Mouse (Mus musculus): ENCODE data around the gene Rho.

Gene Rho

GRCm38 (mm10) chr6:115931639-115932038 is at the start of gene Rho:
Gene Rho, plus strand, starts transcription at chr6:115931748.
- DNase-seq = no peak

DNA sequence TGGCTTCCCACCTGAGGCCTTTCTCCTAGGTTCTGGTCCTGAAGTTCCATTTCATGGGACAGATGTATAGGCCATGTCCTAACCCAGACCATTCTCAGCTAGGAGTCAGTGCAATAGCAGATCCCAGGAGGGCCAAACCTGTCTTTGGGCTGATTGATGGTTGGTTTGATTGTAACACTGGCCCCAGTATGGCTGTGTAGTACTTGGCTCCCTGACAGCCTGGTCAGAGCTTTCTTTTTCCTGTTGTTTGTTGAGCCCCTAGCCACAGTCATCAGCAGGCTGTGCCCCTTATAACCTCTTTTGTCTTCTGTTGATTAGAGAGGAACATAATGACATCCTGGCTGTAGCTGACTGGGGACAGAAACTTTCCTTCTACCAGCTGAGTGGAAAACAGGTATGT is 47.5 kb upstream of the Rho start:
- DNase-seq = no peak

- no peak for DNase-seq
Measured at GRCm38 (mm10) chr6:115886894-115887293, 44.7 kb upstream of the Rho start.

DNA sequence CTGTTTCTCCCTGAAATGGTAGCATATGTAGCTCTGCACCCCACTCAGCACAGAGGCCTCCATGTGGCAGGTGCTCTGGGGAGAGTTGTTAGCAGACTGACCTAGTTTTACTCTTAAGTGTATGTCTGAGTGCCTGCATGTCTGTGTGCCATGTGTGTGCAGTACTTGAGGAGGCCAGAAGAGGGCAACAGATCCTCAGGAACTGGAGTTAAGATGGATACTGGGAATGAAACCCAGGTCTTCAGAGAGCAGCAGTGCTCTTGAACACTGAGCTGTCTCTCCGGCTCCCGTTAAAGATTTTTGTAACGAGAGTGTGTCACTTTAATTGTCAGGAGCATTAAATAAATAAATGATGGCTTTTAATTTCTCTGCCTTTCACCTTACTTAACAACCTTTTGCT is 43.3 kb upstream of the Rho start:
- no peak for DNase-seq

DNA sequence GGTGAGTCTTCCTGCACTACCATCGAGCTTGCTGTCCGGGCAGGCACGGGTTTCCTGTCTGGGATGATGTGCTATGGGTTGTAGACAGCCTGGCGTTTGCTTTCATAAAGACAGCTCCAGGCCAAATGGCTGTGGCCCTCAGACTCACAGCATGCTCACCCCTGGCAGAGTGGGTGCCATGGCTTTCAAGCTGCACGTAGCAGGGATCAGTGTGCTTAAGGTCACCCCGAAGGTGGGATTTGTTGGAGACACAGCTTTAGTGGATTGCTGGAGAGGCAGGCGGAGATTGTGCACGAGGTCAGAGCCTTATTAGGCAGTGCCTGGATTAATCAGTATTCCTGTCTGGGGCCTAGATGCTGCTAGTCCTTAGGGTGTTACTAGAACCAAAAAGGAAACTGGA is 40.9 kb upstream of the Rho start:
- no peak for DNase-seq

DNA sequence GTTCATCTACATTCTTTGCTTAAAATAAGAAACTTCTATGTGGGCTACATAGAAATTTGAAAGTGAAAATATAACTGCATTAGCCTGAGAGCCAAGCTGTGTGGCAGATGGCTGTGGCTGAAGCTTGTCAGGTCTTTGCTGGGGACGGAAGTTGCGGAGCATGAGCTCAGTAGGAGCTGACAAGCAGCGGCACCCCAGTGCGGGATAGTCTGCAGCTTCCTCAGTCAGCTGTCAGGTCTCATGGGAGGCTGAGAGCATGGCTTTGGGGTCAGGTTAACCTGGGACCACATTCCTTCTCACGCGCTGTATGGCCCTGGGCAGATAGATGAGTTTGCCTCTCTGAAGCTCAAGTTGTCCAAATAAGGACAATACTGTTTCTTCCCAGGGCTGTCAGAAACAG is 40.5 kb upstream of the Rho start:
- DNase-seq = no peak

- no peak for DNase-seq
Measured at GRCm38 (mm10) chr6:115891497-115892061, 40.0 kb upstream of the Rho start.

GRCm38 (mm10) chr6:115892363-115892762 is 39.2 kb upstream of the Rho start:
- no peak for DNase-seq

DNA sequence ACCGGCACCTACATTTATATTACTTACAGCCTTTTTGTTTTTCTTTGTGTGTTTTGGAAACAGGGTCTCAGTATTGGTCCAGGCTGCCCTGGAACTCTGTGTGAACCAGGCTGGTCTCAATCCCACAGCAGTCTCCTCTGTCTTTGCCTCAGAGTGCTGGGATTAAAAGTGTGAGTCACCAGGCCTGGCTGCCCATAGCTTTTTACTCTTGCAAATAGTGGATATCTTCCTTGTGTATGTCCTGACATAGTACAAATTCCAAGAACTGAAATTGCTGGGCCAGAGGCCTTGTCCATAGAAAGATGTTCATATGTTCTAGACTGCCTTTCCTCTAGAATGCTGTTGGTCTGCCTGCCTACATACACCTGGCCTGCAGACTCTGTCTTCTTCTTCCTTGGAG is 35.2 kb upstream of the Rho start:
- DNase-seq = no peak

- DNase-seq = no peak
Measured at GRCm38 (mm10) chr6:115897117-115897516, 34.4 kb upstream of the Rho start.

GRCm38 (mm10) chr6:115897926-115898520 is 33.5 kb upstream of the Rho start:
- no peak for DNase-seq

- peak; percentile 90 for DNase-seq
Measured at GRCm38 (mm10) chr6:115901062-115901461, 30.5 kb upstream of the Rho start.

DNA sequence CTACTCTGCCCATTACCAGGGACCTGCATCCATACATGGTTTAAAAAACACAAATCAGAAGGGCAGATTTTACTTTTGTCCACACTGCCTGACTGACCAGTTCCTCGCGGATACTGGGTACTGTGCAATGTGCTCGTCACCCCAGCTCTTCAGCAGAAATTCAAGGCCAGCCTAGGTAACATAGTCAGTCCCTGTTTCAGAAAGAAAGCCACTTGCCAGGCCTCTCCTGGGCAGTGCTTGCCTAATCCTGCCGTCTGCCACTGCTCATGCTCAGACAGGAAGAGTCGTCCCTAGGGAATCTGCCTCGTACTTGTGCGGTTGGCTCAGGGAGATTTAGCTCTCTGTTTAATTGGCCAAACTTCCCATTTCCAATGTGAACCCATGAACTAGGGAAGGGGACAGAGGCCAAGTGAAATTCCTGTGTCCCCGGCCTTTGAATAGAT is 30.0 kb upstream of the Rho start:
- peak; percentile 61 for DNase-seq

- no peak for DNase-seq
Measured at GRCm38 (mm10) chr6:115902545-115902944, 29.0 kb upstream of the Rho start.

GRCm38 (mm10) chr6:115905568-115905967 is 26.0 kb upstream of the Rho start:
- DNase-seq = no peak

DNA sequence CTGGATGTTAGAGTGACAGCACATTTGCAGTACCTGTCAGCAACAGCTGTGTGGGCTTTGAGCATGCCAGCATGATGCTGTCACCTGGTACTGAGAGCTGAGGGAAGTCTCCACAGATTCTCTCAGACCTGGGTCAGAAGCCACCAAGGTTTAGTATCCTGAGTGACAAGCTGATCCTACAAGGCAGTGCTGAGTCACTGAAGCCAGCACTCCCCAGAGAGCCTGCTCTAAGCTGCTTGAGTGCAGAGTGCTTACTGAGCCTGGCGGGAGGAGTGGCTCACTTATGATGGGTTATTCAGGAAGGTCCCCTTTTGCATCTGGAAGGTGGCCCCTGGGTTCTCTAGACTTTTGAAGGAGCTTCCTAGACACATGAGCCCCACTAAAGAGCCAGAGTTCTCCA is 25.1 kb upstream of the Rho start:
- no peak for DNase-seq

GRCm38 (mm10) chr6:115906871-115907270 is 24.7 kb upstream of the Rho start:
- DNase-seq = no peak

- DNase-seq = no peak
Measured at GRCm38 (mm10) chr6:115908421-115908982, 23.0 kb upstream of the Rho start.

GRCm38 (mm10) chr6:115909052-115909451 is 22.5 kb upstream of the Rho start:
- no peak for DNase-seq

DNA sequence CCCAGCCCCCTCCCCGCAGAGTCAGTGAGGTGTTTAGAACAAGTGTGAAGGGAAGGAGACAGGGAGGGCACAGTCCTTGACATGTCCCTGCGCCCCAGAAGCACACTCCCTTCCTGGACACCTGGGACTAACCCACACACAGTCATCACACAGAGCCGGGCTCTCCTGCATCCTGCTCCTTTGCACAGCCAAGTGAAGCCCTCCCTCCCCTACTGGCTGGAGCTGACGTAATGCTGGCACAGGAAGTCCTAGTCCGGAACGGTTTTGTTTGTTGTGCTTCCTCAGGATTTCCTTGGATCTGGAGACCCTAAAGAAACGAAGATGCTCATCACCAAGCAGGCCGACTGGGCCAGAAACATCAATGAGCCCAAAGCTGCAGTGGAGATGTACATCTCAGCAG is 21.6 kb upstream of the Rho start:
- no peak for DNase-seq

GRCm38 (mm10) chr6:115911763-115912162 is 19.8 kb upstream of the Rho start:
- DNase-seq = no peak

GRCm38 (mm10) chr6:115913482-115913881 is 18.1 kb upstream of the Rho start:
- DNase-seq = no peak

DNA sequence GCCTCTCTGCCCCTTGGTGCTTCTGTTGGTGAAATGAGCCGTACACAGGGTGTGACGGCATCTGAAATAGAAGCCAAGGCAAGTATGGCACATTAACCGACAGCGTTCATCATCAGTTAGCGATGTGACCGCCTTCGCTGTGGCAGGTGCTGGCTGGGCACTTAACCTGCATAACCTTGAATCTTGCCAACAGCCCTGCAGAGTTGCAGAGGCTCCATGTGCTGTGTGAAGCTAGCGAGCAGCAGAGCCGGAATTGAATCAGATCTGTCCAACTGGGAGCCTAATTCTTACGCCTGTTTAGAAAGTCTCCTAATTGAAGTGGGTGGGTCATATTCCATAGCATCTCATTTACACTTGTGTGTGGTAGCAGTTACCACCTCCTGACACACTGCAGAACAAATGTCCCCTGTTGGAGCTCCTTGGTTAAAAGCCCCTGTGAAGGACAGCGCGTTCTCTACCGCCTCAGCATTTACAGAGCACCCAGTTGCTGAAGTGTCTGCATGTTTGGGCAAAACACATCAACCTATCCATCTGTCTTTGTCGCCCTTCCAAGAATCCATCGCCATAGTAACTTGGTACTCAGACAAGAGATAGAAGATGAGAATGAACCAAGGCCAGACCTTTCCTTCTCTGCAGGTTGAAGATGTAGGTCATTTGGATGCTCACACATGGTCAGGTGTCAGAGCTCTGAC is 16.9 kb upstream of the Rho start:
- DNase-seq = peak; percentile 81

Measured in cerebellum, adult 9-10 months (tissue).